Mouse (Mus musculus) limb, embryonic 10.5 days (tissue): Measurements from ENCODE around the gene Mcm2. TPM values are rescaled to one million over a fixed set of nuclear protein-coding genes. Genes with fewer than 3 reads are reported as not detected.
A peak's percentile ranks its signal among the peaks of the same experiment; 100 is the strongest.

Experiments used
- DNase-seq: peaks from one replicate; pipeline ENCODE4 v3.0.0-alpha.2; 2017; ENCODE audit warnings: low spot score
- H3K27ac ChIP-seq: fragments of 300-500 bp; sonication (generic); 2 replicates; pipeline ENCODE4 v1.5.1; 2016; ENCODE audit warnings: mild to moderate bottlenecking
- H3K27me3 ChIP-seq: fragments of 300-500 bp; sonication (generic); 2 replicates; pipeline ENCODE4 v1.6.1; 2016; ENCODE audit warnings: low read depth, mild to moderate bottlenecking; ENCODE audit not compliant: poor library complexity, severe bottlenecking
- H3K36me3 ChIP-seq: fragments of 300-500 bp; sonication (generic); 2 replicates; pipeline ENCODE4 v1.6.1; 2016; ENCODE audit warnings: mild to moderate bottlenecking, moderate library complexity
- H3K4me1 ChIP-seq: fragments of 300-500 bp; sonication (generic); 2 replicates; pipeline ENCODE4 v1.6.1; 2016
- H3K4me3 ChIP-seq: fragments of 300-500 bp; sonication (generic); 2 replicates; pipeline ENCODE4 v1.5.1; 2016; ENCODE audit warnings: mild to moderate bottlenecking, moderate library complexity
- H3K9me3 ChIP-seq: fragments of 300-500 bp; sonication (generic); replicated peaks from 2 replicates; pipeline ENCODE4 v1.6.1; 2016; ENCODE audit warnings: mild to moderate bottlenecking
- WGBS: fragments of 180-500 bp; shearing (Covaris S2); methylation state at CpG from one replicate; pipeline ENCODE4 v1.1.7; 2016; 5-methylcytosine and 5-hydroxymethylcytosine counted together
- polyA plus RNA-seq: library from polyadenylated mRNA; unstranded; fragments of >200 nt; fragmentation: Nextera tagmentation; extraction: Ambion mirVana; gene quantifications from 2 replicates; pipeline ENCODE4 v1.2.1, GENCODE M21; 2016

The Mcm2 gene
- polyA plus RNA-seq: 281 and 283 TPM in 2 replicates

- Histone ChIP-seq H3K4me1 (peaks cover 43% of the 10 kb centered on the region), H3K36me3 (peaks cover 38% of the 10 kb centered on the region), H3K27ac (peak within 1 kb of the TSS; percentile 95), H3K27me3 (no peaks in the 10 kb centered on the region), H3K4me3 (peak within 1 kb of the TSS; percentile 70), H3K9me3 (no peaks in the 10 kb centered on the region)
- under 1% methylated on average over 33 of the region's 33 CpGs for WGBS
- DNase-seq: peak; percentile 99
These were observed at the start of gene Mcm2 for GRCm38 (mm10) chr6:88898534-88899048. Gene Mcm2 (minus strand): TSS chr6:88898780.

- H3K27me3 ChIP-seq: no peaks in the 10 kb centered on the region
- DNase-seq: no peak
These were observed 49.2 kb upstream of the Mcm2 start for GRCm38 (mm10) chr6:88947771-88948170.

DNA sequence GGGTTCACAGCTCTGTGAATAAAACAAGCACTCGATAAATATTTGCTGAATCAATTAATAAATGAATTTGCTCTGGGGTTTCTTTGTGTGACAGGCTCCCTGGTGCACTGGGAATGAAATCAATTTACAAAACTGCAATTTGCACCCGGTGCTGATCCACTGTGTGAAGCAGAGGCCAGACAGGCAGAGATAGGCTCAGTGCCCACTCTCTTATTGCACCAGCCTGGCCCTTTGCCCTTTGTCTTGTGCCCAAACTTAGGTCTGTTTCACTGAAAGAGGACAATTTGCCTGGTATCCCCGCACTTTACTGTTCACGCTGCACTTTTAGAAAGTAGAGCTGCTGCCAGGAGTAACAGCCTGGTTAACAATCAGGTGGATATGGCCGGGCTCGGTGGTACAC is 47.9 kb upstream of the Mcm2 start:
- WGBS: 91% methylated on average over 6 of the region's 6 CpGs
- Histone ChIP-seq H3K36me3 (no peaks in the 10 kb centered on the region), H3K27me3 (no peaks in the 10 kb centered on the region), H3K4me1 (peaks cover 15% of the 10 kb centered on the region), H3K4me3 (no peak overlapping the region), H3K27ac (no peak overlapping the region), H3K9me3 (no peaks in the 10 kb centered on the region)
- no peak for DNase-seq

More at GRCm38 (mm10) chr6:88947771-88948170, 49.2 kb upstream of the Mcm2 start:
- Histone ChIP-seq H3K9me3 (no peaks in the 10 kb centered on the region), H3K4me1 (peaks cover 11% of the 10 kb centered on the region), H3K36me3 (no peaks in the 10 kb centered on the region), H3K27ac (no peak overlapping the region), H3K4me3 (no peak overlapping the region)

- Histone ChIP-seq H3K36me3 (no peaks in the 10 kb centered on the region), H3K27ac (no peak overlapping the region), H3K9me3 (no peaks in the 10 kb centered on the region), H3K4me1 (peaks cover 21% of the 10 kb centered on the region), H3K27me3 (no peaks in the 10 kb centered on the region), H3K4me3 (no peak overlapping the region)
- WGBS: 74% methylated on average over 6 of the region's 6 CpGs
- DNase-seq: no peak
These were observed 45.1 kb upstream of the Mcm2 start for GRCm38 (mm10) chr6:88943666-88944065.

DNA sequence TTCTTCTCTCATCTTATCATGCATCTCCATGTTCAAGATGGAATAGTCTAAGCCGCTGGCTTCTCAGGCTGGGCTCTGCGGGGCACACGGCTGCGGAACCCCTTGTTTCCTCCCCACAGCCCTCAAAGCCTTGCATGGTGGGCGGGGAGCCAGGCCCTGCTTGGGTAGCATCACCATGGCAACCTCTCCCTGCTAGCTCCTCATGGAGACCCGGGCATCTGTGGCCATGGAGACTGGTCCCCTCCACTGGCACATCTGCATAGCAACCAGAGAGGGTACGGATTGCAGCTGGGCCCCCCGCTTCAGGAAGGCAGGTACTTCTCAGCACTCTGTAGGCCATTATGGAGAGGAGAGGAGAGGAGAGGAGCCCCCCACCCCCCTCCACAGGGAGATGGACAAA is 44.0 kb upstream of the Mcm2 start:
- WGBS: 55% methylated on average over 8 of the region's 8 CpGs
- Histone ChIP-seq H3K36me3 (no peaks in the 10 kb centered on the region), H3K4me3 (no peak overlapping the region), H3K27ac (no peak overlapping the region), H3K9me3 (no peaks in the 10 kb centered on the region), H3K4me1 (peaks cover 30% of the 10 kb centered on the region), H3K27me3 (peaks cover 2% of the 10 kb centered on the region; the same call in 1 of the 2 replicates)
- no peak for DNase-seq

DNA sequence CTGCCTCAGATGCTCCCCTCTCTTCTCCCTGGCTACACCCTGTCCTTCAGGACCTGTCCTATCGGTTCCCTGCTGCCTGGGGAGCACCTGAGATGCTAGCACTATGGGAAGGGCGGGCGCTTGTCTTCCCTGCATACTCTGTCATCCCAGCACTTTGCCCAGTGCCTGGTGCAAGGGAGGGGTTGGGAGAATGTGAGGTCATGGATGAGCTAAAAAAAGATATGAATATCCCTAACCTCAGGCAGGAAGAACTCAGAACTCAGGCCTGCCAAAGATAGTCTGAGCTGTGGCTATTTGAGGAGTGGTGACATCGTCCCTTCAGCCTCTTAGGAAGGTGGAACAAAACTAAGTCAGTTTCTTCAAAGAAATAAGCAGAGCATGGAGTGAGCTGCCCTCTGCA is 43.0 kb upstream of the Mcm2 start:
- H3K27me3 ChIP-seq: peaks cover 11% of the 10 kb centered on the region
- H3K36me3 ChIP-seq: no peaks in the 10 kb centered on the region
- H3K27ac ChIP-seq: no peak overlapping the region
- no peak overlapping the region for H3K4me3 ChIP-seq
- 80% methylated on average over 4 of the region's 4 CpGs for WGBS
- H3K9me3 ChIP-seq: no peaks in the 10 kb centered on the region
- no peak for DNase-seq
- peaks cover 30% of the 10 kb centered on the region for H3K4me1 ChIP-seq

DNA sequence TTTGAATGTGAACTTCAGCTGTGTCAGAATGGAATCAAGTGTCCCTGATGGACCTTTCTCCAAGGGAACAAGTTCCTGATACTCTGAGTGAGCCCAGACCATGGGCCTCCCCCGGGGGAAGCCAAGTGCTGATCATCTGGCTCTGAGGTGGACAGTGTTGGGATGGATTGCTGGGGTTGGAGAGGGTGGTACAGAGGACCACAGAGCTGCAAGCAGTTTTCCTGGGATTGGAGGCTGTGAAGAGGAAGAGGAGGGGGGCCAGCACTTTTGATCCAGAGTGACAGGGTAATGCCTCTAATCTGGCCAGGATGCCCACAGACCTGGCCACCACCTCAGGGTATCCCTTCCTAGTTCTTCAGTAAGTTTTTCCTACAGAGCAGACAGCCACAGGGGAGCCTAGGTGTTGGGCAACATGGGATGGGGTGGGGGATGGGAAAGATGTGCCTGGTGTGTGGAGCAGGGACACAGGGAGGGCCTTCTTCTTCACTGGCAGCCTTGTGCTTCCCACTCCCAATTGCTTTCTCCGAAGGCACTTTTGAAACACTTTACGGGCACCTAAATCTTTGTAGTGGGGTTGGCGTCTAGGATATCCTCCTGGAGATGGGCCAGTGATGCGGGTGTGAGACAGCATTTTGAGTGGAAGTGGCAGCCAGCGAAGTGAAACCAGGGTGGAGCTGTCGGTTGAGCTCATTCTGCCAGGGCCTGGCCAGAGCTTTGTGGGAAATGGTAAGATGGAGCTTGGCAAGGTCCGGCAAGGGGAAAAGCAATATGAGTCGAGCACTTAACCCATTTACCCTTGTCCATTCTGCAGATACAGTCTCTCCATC is 41.7 kb upstream of the Mcm2 start:
- peaks cover 30% of the 10 kb centered on the region for H3K4me1 ChIP-seq
- no peaks in the 10 kb centered on the region for H3K9me3 ChIP-seq
- no peaks in the 10 kb centered on the region for H3K36me3 ChIP-seq
- no peak overlapping the region for H3K4me3 ChIP-seq
- no peak for DNase-seq
- no peak overlapping the region for H3K27ac ChIP-seq
- WGBS: 85% methylated on average over 9 of the region's 9 CpGs
- H3K27me3 ChIP-seq: peaks cover 13% of the 10 kb centered on the region

DNA sequence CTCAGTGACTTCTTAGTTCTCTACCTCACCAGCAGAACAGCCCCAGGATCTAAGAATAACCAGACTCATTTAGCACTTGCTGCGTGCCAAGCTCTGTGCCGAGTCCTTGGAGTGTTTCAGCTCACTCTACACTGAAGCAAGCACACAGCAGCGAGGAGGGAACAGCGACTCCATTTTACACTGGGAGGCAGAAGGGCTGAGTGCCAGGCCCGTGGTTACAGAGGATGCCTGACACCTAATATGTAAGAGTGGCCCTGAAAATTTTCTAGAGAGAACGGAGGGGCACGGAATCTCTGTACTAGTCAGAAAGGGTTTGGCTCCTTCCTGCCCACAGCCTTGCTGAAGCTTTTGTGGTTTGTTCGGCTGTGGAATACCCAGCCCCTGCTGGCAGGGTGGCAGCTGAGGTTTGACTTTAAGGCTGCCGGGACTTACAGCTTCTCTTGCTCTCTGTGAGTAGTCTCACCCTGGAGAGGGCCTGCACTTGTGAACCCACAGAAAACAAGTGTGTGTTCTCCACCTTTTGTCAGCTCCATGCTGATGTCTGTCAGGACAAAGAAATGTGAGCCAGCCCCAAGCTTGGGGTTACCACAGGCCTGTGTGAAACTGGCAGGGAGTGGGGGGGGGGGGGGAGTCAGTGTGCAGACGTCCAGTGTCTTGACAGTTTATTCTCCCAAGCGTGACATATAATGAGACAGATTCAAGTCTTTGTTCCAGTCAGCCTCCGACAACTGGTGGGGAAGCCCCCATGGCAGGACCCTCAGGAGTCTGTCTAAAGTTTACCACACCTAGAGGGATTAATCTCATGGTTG is 40.9 kb upstream of the Mcm2 start:
- 0 out of 2 replicates have a peak overlapping the region, but pooled peaks have one; percentile 21 for H3K27ac ChIP-seq
- H3K4me3 ChIP-seq: no peak overlapping the region
- peaks cover 20% of the 10 kb centered on the region for H3K27me3 ChIP-seq
- WGBS: 62% methylated on average over 12 of the region's 12 CpGs
- no peak for DNase-seq
- H3K36me3 ChIP-seq: no peaks in the 10 kb centered on the region
- no peaks in the 10 kb centered on the region for H3K9me3 ChIP-seq
- peaks cover 29% of the 10 kb centered on the region for H3K4me1 ChIP-seq

GRCm38 (mm10) chr6:88938664-88939055 is 40.1 kb upstream of the Mcm2 start:
- H3K4me3 ChIP-seq: no peak overlapping the region
- no peaks in the 10 kb centered on the region for H3K36me3 ChIP-seq
- no peaks in the 10 kb centered on the region for H3K9me3 ChIP-seq
- peaks cover 20% of the 10 kb centered on the region for H3K27me3 ChIP-seq
- no peak overlapping the region for H3K27ac ChIP-seq
- DNase-seq: no peak
- WGBS: 64% methylated on average over 5 of the region's 5 CpGs
- H3K4me1 ChIP-seq: peaks cover 22% of the 10 kb centered on the region

GRCm38 (mm10) chr6:88937971-88938663 is 39.5 kb upstream of the Mcm2 start:
- DNase-seq: no peak
- H3K4me3 ChIP-seq: no peak overlapping the region
- peaks cover 22% of the 10 kb centered on the region for H3K4me1 ChIP-seq
- no peaks in the 10 kb centered on the region for H3K36me3 ChIP-seq
- no peaks in the 10 kb centered on the region for H3K9me3 ChIP-seq
- H3K27ac ChIP-seq: no peak overlapping the region
- 35% methylated on average over 4 of the region's 4 CpGs for WGBS
- peaks cover 20% of the 10 kb centered on the region for H3K27me3 ChIP-seq

GRCm38 (mm10) chr6:88937214-88937549 is 38.6 kb upstream of the Mcm2 start:
- no peaks in the 10 kb centered on the region for H3K9me3 ChIP-seq
- H3K27me3 ChIP-seq: peaks cover 20% of the 10 kb centered on the region
- no peak overlapping the region for H3K4me3 ChIP-seq
- H3K36me3 ChIP-seq: no peaks in the 10 kb centered on the region
- peaks cover 15% of the 10 kb centered on the region for H3K4me1 ChIP-seq
- no peak overlapping the region for H3K27ac ChIP-seq
- WGBS: 35% methylated on average over 4 of the region's 4 CpGs
- DNase-seq: no peak

DNA sequence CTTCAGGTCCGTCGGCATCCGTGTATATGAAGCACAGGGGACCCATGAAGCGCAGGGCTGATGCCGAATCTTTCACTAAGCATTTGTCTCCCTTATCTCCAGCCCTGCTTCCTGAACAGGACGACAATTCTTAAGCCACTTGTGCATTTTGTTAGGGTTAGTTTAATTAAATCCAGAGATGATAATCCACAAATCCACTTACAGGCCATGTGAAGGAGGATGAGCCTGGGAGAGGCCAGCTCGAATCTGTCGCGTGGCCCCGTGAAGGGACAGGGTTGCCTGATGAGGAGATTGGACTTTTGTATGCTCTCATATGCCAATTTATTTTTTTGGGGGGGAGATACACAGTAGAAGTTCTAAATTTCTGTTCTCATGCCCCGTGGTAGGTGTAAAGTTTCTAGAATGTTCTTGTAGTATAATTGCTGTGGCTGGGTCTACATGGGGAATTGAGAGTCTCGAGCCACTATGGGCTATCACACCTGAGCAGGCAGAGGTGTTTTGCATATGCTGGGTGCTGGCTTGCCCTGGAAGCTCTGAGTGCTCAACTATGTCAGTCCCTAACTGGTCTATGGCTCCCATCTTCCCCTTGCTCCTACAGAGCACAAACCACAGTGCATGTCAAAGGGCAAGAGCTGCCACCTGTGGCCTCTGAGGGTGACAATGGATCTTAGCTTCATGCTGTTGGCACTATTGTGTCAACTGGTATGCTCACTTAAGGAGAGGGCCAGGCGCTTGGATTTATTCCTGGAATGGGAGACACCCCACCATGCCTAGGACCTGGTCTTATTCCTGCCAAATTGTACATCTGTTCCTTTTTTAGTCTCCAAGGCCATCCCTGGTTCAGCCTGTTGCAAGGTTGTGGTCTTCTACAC is 38.0 kb upstream of the Mcm2 start:
- 62% methylated on average over 13 of the region's 13 CpGs for WGBS
- H3K4me3 ChIP-seq: no peak overlapping the region
- peaks cover 20% of the 10 kb centered on the region for H3K27me3 ChIP-seq
- H3K4me1 ChIP-seq: peaks cover 15% of the 10 kb centered on the region
- H3K27ac ChIP-seq: no peak overlapping the region
- H3K36me3 ChIP-seq: no peaks in the 10 kb centered on the region
- no peaks in the 10 kb centered on the region for H3K9me3 ChIP-seq
- no peak for DNase-seq
